Mouse (Mus musculus) left cerebral cortex, adult 2 months (tissue): Measurements from ENCODE around the gene Scd1. TPM values are rescaled to one million over a fixed set of nuclear protein-coding genes. Genes with fewer than 3 reads are reported as not detected.

Source experiments
- DNase-seq, 2 experiments: peaks; one replicate each; pipeline ENCODE4 v3.0.0; 2021 to 2022; ENCODE audit warnings: low spot score in 2 of 2, mixed read lengths in 1 of 2; ENCODE audit errors: extremely low spot score in 1 of 2
- H3K27ac ChIP-seq: fragments of 200-600 bp; 2 replicates; pipeline ENCODE4 v1.8.1; 2022
- H3K4me3 ChIP-seq: fragments of 200-600 bp; 2 replicates; pipeline ENCODE4 v1.8.1; 2022
- CTCF ChIP-seq: fragments of 200-600 bp; IDR thresholded peaks from 2 replicates; pipeline ENCODE4 v1.8.1; 2022; ENCODE audit warnings: antibody characterized with exemption, mild to moderate bottlenecking, moderate library complexity
- intact Hi-C: fragments of 180-260 bp; cut with DNase I; formaldehyde crosslinking; loops from one replicate; pipeline ENCODE4 v1.15.1; 2025
- total RNA-seq, 2 experiments: library from RNA; stranded (reverse); gene quantifications; 2 replicates each; pipeline ENCODE4 v1.2.3; 2021

The Scd1 gene
- total RNA-seq, 2 experiments from 2014 or later: 133 to 177 TPM

DNA sequence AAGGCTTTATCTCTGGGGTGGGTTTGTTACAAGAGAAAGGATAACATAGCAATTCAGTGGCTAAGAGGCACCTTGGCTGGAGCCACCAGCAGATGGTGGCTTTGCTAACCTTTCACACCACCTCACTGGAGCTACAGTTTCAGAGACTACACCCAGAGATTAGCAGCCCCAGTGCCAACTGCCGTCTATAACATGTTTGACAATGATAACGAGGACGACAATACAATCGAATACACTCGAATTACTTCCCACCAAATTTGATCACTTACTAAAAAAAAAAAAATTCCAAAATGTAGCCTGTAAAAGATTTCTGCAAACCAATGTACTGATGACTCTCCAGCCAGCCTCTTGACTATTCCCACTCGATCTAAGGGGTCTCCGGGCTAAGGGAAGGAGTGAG, 12.7 kb downstream of the Scd1 start:
- intact Hi-C loops: no loop called here
- no peak for DNase-seq
- TF ChIP-seq CTCF: no peak
- no peak overlapping the region for H3K4me3 ChIP-seq
- H3K27ac ChIP-seq: no peak overlapping the region

DNA sequence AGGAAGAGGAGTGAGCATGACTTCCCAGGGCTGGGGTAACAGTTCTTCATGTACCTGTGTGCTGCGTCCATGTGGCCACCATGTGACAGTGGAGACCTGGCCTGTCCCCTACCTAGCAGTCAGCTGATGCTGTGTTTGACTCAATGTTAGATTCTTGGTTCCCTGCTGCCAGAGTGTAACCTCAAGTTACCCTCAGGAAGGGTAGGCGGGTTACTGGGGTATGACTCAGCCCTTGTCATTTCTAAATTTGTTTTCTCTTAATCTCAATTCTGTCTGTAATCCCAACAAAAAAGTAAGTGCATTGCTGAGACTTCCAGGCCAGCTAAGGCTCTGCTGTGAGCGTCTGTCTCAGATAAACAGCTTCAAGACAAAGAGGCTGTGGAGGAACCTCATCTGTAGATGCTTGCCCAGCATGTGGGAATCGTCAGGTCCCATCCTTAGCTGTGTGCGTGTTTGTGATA, 13.7 kb downstream of the Scd1 start:
- no peak for DNase-seq
- no peak for TF ChIP-seq CTCF

DNA sequence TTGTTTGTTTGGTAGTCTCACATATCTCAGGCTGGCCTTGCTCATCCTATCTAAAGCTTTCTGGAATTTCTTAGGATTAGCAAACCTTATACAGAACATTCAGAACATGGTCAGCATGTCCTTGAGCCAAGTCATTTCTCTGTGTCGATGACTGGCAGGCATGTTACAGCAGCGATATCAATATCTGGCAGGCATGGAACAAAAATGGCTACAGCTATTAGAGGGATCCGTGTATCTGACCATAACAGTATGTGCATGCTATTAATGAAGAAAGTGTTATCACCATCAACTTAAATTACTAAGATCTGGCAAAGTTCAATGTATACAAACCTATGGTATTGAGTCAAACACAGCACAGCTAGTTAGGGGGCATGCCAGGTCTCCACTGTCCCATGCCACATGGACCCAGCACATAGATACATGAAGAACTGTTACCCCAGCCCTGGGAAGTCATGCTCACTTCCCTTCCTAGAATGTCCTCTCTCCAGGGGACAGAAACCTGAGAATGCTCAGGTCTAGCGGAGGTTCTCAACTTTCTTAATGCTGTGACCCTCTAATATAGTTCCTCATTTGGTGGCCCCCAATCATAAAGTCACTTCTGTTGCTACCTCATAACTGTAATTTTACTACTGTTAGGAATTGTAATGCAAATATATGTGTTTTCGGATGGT, 15.2 kb downstream of the Scd1 start:
- no peak overlapping the region for H3K27ac ChIP-seq
- no peak for TF ChIP-seq CTCF
- H3K4me3 ChIP-seq: no peak overlapping the region
- no peak for DNase-seq
- intact Hi-C loops: no loop called here

More for the DNA sequence above, 13.7 kb downstream of the Scd1 start:
- intact Hi-C loops: no loop called here
- Histone ChIP-seq H3K4me3 (no peak overlapping the region), H3K27ac (no peak overlapping the region)

DNA sequence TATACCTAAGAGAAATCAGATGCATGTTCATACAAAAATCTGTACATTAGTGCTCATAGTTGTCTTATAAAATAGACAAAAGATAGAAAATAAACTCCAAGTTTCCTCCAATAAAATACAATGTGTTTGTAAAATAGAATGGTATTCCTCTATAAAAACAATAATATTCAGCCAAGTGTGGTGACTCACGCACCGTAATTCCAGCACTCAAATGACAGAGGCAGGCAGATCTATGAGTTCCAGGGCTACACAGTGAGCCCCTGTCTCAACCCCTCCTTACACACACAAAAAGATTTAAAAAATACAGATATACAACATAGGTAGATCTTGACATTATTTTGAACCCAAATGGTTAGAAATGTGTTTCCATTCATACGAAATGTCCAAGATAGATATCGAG, 15.8 kb downstream of the Scd1 start:
- intact Hi-C loops: no loop called here
- Histone ChIP-seq H3K4me3 (no peak overlapping the region), H3K27ac (no peak overlapping the region)
- DNase-seq: no peak
- no peak for TF ChIP-seq CTCF

DNA sequence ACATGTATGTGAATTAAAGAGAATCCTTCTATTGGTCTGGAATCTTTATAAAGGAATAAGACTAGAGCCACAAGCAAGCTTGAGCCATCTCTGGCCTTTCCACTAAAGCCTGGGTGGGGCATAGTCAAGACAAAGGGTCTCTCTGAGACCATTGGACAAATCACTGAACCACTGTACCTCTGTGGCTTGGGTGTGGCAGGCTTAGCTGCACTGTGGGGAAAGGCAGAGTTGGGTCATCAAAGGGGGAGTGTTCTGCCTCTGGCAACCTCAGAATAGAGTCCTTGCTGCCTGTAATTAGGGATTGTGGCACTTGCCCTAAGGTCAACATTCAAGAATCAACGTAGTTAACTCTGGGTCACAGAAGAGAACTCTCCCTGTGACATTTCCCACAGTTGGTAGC, 18.2 kb downstream of the Scd1 start:
- Histone ChIP-seq H3K27ac (peak overlapping the region; percentile 63; the same call in 1 of the 2 replicates), H3K4me3 (no peak overlapping the region)
- intact Hi-C loops: loop anchor here (2.0 kb wide), 1 partner anchor 17 kb away; the partner anchor contains the start of gene Scd1
- no peak for DNase-seq
- no peak for TF ChIP-seq CTCF

DNA sequence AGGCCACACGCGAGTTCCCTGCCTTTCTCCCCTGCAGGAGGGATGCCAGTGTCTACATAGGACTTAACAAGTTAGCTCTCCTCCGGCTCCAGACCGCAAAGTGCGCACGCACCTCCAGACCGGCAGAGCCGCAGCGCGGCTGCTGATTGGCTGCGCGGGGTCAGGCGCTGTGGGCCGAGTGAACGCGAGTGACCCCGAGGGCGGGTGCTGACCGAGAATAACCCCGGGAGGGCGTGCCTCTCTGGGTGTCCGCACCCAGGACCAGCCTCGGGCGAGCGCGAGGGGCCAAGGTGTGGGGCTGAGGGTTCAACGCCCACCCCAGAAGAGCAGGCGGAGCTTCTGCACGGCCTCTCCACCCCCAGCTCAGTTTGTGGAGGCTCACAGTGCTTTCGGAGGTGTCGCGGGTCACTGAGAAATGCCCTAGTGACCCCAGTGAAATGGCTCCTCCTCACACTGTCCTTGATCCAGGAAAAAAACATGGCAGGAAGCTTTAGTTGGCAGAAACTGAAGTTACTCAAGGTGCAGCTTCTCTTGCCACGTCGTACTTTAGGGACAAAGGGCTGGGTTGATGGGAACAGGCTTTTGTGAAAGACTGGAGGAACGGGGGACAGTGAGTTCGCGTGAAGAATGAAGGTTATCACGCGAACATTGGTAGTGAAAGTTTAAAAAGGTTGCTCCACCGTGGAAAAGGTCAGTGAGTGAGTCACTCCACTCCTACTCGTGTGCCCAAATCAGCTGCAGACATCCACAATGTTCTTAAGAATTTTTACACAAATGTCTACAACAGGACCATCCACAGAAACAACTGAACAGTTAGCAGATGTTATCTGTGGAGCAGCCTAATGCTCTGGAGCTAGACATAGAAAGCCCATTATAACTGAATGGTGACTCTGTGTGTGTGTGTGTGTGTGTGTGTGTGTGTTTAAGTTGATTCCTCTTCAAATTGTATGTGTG, 18.9 kb downstream of the Scd1 start:
- TF ChIP-seq CTCF: no peak; the same call in 1 of the 2 replicates
- intact Hi-C loops: loop anchor here (2.0 kb wide), 1 partner anchor 18 kb away; the partner anchor contains the start of gene Scd1
- peak overlapping the region; percentile 67 for H3K4me3 ChIP-seq

DNA sequence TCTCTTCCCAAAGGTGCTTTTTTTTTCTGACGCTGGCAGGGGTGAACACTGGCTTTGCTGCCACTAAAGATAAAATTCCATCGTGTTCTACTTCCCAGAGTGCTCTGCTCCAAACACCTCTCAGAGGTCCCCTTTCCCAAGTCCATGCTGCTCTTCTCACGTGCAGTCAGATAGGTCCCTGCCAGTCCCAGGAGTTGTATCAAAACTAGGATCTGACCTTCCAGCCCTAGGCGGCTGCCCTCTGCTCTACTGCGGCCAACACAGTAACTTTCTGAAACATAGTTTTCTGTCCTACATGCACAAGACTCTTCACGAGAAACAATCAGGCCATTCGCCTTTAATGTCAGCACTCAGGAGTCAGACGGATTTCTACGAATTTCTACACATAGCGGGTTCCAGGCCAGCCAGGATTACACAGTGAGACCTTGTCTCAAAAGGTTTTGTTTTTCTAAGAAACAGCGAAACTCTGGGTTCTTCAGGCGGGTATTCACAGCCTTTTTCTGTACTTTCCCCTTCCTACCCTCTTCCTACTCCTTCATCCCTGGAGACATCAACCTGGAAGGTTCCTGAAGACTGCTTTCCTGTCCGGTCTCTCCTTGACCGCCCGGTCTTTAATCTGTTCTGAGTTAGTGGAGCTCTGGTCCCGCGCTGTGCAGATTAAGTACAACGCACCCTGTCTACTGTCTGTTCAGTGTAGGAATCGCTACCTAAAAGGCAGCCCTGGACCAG, 19.8 kb downstream of the Scd1 start:
- H3K4me3 ChIP-seq: peak overlapping the region; percentile 67
- no peak for DNase-seq
- peak overlapping the region; percentile 93 for H3K27ac ChIP-seq
- no peak for TF ChIP-seq CTCF
- intact Hi-C loops: loop anchor here (2.0 kb wide), 1 partner anchor 19 kb away; the partner anchor contains the start of gene Scd1

More for the DNA sequence above, 18.9 kb downstream of the Scd1 start:
- DNase-seq: peak; percentile 86 to 88
- peak overlapping the region; percentile 93 for H3K27ac ChIP-seq

DNA sequence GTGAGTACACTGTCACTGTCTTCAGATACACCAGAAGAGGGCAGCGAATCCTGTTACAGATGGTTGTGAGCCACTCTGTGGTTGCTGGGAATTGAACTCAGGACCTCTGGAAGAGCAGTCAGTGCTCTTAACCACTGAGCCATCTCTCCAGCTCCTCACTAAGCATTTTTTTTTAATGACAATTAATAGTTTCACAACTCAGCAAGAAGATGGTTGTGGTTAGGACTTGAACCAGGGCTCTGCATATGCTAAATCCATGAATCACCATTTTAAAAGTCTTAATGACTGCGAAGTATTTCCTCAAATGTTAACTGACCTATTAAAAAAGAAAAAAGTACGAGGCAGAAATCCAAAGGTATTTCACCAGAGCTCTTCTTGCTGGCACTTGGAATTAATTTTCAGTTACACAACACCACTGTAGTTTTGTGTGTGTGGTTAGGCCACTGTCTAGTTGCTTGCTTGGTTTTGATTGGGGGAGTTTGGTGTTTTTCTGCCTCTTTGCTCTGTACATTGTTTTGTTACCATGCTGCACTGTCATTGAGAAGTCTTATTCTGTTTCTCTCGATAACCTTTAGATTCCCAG, 20.5 kb downstream of the Scd1 start:
- intact Hi-C loops: no loop called here
- DNase-seq: no peak
- no peak overlapping the region for H3K27ac ChIP-seq
- no peak overlapping the region for H3K4me3 ChIP-seq
- no peak for TF ChIP-seq CTCF

DNA sequence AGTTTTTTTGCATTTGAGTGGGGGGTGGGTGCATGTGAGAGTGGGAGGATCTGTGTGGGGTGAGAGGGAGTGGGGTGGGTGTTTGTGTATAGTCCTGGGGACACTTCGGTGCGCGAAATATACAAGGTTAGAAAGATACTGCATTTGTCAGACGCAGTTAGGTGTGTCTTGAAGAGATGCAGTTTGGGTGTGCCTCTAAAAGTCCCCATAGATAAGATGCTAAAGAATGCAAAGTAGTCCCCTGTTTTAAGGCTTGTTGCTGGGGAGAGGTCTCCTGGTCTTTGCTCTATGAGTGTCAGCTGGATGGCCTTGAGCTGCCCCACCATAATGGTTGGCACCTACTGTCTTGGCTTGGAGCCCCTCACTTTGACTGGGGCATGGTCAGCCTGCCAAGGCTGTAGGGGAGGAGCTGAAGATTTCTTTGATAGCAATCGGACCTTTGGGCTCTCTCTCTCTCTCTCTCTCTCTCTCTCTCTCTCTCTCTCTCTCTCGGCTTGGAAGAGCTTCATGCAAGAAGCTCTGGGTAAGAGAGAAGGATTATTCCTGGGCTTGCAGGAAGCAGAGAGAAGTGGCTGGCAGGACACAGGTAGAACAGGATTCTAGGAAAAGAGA, 21.7 kb downstream of the Scd1 start:
- no peak for DNase-seq
- TF ChIP-seq CTCF: no peak

DNA sequence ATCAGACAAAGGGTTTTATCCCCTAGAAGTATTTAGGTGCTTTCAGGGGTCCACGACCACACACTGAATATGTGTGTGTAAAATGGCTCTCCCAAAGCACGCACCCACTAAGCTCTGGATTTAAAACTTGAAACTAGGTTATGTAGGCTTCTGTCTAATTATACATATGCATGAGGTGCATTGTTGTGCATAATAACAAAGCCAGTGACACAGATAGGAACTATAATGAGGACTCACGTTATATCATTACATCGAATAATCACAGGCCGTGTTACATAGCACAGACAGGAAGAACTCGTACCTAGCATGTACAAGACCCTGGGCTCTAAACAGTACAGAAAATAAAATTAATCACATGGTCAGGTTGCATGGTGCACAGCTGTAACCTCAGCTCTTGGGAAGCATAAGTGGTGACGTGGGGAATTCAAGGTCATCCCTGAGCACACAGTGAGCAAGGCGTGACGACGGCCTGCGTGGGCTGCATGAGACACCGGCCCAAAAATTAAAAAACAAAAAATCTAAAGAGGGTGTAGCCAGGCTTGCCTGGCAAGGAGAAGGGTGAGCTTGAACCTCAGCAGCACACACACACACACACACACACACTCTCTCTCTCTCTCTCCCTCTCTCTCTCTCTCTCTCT, 24.9 kb downstream of the Scd1 start:
- no peak overlapping the region for H3K4me3 ChIP-seq
- no peak for DNase-seq
- intact Hi-C loops: no loop called here
- TF ChIP-seq CTCF: no peak
- H3K27ac ChIP-seq: no peak overlapping the region

More for the DNA sequence above, 21.7 kb downstream of the Scd1 start:
- Histone ChIP-seq H3K27ac (no peak overlapping the region), H3K4me3 (no peak overlapping the region)
- intact Hi-C loops: no loop called here
